Mouse (Mus musculus): ENCODE data around the gene Bbs1. TPM values are rescaled to one million over a fixed set of nuclear protein-coding genes. Genes with fewer than 3 reads are reported as not detected.
"Not testable (repeated sequence)": the region's sequence is repeated elsewhere in the genome, so short reads cannot be mapped to it uniquely, and the experiment has no call there.

Bbs1 gene
- 10 to 100 TPM; 42.1 to 47.8 TPM for total RNA-seq (2021)

DNA sequence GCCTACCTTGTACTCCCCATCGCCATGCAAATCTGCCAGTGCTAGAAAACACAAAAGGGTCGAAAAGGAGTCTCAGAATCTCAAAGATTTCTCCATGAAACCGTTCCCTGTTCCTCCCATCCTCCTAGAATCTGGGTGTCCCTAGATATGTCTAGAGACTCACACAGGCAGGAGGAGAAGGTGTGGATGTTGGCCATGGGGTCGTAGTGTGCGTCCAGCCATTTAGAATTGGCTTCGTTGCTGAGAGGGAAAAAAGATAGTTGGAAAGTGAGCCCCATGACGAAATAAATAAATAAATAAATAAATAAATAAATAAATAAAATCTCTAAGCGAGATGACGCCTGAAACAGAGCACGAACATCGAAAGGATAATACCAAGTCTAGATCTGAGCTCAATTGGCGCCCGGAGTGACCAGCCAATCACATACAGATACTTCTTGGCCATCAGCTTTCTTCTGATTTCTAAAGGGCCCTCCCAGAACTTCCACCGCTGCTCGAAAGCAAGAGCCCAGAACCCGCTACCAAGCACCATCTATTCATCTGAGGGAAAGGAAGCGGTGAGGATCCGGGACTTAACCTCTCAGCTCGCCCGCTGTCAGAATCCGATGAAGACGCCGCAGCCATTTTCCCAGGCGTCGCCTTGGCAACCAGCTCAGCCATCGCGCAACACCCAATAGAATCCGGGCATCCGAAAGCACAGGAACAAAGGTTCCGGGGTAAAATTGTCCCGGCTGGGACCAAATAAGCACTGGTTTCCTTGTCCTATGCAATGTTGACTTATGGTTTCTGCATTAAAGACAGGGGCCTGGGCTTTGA lies at the start of gene Bbs1:
TSS of gene Bbs1 (minus strand) at position 650 of the 816 bp plus-strand sequence.
- intact Hi-C loops (cut with DNase I), result loop anchor here (5.0 kb wide), 2 partner anchors 149 to 279 kb away; partner anchors contain the start of genes Rbm4b and Rce1
- peak; percentile 81 to 82 for DNase-seq (ENCODE audit: low spot score in 2 of 2)

DNA sequence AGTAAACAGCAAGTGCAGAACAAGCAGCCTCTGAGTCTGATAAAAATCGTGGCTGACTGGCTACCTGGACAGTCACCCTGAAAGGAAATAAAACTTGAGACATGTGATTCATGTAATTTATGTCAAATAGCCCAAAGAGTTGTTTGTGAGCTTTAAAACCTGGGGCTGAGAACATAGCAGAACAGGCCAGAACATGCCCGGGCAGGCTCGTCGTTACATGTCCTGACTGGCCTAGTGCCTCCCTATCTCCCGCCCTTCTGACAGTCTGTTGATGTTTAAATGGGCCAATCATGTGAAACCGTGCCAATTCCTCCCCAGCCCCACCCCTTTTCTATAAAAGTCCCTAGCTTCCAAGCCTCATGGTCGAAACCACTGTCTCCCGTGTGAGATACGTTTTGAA lies 42.2 kb upstream of the Bbs1 start:
- DNase-seq (ENCODE audit: low spot score in 2 of 2); intact Hi-C loops (cut with DNase I): not testable (repeated sequence)

DNA sequence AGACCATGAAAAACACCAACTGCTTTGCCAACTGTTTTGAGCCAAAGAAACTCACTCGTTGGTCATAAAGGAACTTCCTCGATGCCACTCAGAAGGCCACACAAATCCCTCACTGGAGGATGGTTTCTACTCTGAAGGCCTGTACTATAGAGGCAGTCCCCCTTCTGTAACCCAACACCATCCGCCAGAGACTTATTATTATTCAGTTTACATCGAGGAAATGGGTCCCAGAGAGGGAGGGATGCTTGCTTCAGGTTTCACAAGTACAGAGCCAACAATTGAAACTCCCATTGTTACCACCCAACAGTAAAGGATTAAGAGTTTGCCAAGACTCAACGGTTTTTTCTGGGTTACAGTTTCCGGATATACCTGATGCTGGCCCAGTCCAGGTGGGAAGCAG lies 39.1 kb upstream of the Bbs1 start:
- intact Hi-C loops (cut with DNase I), result no loop called here
- DNase-seq (ENCODE audit: low spot score in 2 of 2), result no peak

DNA sequence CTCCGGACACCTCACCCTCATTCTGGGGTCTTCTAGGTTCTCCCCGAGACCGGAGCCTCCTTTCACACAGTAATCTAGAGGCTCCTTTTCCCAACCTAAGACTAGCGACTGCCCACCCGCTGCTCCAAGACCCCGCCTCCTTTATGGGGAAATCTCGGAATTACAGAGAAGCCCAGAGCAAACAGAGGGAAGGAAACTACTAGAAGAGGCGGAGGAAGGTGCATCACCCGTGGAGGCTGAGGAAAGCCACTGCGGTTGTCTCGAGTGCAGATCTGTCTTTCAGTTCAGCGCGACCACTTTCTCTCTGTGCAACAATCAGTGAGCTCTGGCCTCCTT lies 36.8 kb upstream of the Bbs1 start:
- no peak for DNase-seq (ENCODE audit: low spot score in 2 of 2)
- intact Hi-C loops (cut with DNase I), result no loop called here

DNA sequence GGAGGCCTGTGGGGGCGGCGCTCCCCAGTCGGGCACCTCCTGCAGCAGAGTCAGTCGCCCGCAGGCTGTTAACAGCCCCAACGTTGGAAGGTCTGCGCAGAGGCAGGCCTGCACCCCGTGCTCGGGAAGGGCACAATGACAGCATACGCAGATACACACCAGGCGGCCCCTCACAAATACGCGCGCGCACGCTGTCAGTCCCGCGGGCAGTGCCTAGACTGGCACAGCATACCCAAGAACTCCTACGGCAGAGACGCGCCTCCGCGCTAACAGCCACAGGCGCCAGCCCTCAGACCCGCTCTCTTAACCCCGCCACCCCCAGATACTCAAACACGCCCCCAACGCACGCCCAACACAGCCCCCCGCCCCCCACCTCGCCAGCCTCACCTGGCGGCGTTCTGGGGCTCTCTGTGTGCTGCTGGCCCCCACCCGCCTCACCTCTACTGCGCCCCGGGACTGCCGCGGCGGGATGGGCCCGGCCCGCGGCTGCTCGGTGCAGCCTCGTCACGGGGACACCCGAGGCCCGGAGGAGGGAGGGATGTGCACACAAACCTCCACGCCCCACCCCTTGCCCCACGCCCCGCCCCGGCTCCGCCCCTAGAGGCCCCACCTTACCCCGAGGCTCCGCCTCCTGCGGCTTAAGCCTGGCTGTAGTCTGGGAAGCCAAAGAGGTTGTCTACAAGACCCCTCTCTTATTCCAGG lies 36.3 kb upstream of the Bbs1 start, which contains the start of gene Peli3:
TSS of gene Peli3 (minus strand) at position 577 of the 702 bp plus-strand sequence.
- DNase-seq (ENCODE audit: low spot score in 2 of 2), result peak; percentile 78 to 79
- intact Hi-C loops (cut with DNase I), result no loop called here

DNA sequence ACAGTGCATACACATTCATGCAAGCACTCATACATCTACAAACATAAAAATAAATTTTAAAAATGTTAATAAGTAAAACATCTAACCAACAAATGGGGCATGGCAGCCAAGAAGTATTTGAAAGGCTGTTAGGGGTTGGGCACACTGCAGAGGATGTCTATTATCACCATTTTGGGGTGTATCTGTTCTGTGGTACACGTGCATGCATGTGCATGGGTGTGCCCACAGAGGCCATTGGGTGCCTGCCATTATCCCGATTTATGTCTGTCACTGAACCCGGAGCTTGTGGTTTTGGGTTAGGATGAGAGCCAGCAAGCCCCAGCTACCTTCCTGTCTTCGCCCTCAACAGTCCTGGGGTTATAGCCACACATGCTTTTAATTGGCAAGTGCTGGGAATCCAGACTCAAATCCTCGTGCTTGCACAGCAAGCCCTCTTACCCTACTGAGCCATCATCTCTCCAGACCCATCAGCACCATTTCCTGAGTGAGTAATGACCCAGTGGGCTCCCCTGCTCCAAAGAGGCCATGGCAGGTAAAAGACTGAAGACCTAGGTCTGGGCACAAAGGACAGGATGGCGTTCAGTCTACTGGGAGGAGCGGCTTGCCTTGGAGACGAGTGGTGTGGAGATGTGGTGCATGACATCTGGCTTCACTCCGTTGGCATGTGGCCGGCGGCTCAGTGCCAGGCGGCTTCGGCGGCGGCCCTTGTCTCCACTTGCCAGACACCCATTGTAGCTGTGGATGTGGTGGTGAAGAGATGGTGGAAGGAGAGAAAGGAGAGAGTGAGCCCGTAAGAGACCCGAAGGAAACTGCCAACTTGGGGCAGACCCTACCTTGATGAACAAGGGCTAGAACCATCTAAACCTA lies 31.2 kb upstream of the Bbs1 start:
- intact Hi-C loops (cut with DNase I), result no loop called here
- DNase-seq (ENCODE audit: low spot score in 2 of 2), result no peak

DNA sequence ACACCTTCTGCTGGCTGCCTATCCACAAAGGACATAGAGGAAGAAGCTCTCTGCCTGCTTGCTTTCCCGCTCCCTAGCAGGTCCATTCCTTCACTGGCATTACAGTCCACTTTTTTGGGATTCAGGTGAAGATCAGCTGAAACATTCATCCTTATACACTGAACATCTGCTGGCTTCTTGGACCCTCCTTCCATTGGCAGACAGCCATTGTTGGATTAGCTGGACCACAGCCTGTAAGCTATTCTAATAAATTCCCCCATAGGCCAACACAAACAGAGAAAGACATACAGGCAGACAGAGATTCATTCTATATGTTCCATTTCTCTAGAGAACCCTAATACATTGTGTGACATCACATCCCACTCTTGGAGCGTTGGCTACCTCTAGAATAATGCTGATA lies 30.5 kb upstream of the Bbs1 start:
- intact Hi-C loops (cut with DNase I), result no loop called here
- DNase-seq (ENCODE audit: low spot score in 2 of 2), result no peak

DNA sequence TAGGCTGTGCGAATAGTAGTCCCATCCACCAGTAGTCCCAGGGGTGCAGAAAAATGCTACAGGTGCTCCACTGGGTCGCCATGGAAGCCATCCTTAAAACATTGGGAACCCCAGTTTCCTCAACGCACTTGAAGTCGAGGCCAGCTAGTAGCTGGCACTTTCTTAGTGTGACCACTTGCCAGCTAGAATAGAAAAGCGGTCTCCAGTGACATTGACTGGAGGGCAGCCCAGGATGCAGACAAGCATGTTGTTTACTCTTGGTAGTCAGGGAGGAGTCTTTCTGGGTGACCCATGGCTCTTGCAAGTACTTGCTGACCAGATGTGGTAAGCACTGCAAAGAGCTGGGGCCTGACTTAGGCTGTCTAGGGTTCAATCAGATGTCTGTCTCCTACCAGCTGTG lies 22.4 kb upstream of the Bbs1 start:
- no peak for DNase-seq (ENCODE audit: low spot score in 2 of 2)
- intact Hi-C loops (cut with DNase I), result no loop called here

DNA sequence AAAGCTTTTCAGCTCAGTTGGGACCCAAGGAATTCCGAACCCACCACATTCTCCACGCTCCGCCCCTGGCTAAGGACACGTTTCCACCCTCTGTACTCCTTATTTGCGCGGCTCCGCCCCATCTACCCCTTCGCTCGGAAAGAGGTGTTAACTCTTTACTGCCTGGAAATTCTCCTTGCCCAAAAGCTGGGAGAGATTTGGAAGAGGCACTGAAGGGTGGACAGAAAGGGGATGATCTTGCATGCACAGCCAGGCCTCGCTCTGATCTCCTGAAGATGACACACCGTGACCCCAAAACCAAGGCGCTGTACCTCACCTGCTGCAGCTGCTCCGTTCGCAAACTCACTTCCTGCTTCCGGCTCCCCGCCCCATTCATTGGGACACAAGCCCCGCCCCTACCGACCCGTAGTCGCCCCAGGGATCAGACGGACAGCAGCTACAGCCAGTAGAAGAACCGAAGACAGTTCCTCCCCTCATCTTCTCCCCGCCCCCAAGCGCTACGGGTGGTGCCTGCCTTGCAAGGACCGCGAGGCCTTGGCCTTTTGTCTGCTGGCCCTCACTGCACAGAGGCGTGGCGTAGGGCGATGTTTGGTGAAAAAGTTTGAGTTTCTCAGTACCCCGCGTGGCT lies 21.6 kb upstream of the Bbs1 start, which contains the start of gene Dpp3:
TSS of gene Dpp3 (minus strand) at position 384 of the 628 bp plus-strand sequence.
- DNase-seq (ENCODE audit: low spot score in 2 of 2), result peak; percentile 97
- intact Hi-C loops (cut with DNase I), result no loop called here

DNA sequence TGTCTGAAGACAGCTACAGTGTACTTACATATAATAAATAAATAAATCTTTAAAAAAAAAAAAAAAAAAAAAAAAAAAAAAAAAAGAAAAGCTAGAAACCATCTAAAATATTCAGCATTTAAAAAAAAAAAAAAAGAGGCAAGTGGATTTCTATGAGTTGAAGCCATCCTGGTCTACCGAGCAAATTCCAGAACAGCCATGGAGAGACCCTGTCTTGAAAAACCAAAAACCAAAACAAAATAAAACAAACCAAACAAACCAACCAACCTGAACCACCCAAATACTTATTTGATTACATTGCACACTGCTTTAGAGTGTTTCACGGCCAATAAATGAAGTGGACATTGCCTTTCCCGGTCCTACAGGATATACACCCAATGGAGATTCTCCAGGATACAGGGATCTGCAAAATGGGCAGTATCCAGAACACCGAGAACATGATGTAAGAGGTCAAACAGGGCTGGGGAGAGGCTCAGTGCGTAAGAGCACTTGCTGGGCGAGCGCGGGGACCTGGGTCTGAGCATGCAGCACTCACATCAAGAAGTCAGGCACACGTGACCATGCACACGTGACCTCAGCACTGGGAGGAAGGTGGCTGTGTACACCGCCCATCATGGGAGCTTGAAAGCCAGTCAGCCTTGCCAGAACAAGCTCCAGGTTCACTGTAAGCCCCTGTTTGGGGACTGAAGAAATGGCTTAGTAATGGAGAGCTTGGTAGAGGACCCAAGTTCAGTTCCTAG lies 18.9 kb upstream of the Bbs1 start:
- no peak for DNase-seq (ENCODE audit: low spot score in 2 of 2)
- intact Hi-C loops (cut with DNase I), result no loop called here

DNA sequence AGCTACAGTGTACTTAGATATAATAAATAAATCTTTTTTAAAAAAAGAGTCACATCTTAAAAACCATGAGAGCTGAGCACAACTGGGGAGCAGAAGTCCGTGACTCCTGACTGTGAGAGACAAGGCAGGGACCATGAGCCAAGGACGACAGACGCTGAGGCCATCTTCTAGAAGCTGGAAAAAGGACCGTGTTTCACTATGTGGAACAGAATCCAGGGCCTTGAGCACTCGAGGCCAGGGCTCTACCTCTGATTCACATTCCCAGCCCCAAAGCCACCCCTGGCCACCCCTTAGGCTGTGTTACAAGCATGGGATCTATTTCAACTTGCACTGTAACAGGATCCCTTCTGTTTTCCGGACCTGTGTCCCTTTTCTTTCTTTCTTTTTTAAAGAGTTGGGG lies 13.2 kb upstream of the Bbs1 start:
- DNase-seq (ENCODE audit: low spot score in 2 of 2), result no peak
- intact Hi-C loops (cut with DNase I), result no loop called here

DNA sequence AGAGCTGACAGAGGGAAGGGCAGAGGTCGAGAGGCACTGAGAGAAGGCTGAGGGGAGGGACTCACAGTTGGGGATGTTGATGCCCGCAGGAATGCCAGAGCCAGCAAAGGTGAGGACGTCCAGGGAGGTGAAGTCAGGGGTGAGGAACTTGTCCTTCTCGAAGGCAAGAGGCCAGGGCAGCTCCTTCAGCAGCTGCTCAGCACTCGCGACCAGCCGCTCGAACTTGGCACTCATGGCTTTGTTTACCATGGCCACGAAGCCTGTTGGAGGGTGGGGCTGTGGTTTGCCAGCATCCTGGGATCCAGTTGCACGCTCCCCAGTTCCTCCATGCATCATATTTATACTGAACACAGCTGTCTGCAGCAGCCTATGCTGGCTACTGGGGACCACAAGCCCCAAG lies 10.4 kb upstream of the Bbs1 start:
- no peak for DNase-seq (ENCODE audit: low spot score in 2 of 2)
- intact Hi-C loops (cut with DNase I), result no loop called here

DNA sequence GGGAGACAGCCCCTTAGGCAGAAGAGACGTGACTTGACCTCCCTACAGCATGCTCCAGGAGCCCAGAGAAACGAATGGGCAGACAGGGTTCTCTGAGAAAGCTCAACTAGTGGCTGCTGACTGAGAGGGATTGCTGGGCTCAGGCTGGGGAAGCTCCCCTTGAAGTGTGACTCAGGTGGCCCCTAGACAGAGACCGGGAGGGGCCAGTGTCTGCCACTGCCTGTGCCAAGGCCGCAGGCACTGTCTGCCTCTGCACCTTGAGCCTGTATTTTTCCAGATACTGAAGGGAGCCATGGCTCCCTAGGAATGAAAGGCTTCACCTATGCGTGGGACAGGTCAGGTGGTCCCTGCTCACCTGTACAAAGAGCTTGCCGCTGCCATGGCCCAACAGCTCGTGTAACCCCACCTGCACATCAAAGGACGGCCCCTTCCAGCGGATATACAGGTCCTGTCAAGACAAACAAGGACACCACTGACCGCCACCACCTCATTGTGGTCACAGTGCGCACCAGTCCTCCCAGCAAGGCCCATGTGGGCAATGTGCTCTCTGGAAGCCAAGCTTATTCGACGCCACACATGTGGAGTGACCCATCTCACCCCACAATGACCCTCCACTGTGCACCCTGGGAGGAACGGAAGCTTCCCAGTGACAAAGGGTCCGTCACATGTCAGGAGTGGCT lies 9.6 kb upstream of the Bbs1 start:
- intact Hi-C loops (cut with DNase I), result no loop called here

DNA sequence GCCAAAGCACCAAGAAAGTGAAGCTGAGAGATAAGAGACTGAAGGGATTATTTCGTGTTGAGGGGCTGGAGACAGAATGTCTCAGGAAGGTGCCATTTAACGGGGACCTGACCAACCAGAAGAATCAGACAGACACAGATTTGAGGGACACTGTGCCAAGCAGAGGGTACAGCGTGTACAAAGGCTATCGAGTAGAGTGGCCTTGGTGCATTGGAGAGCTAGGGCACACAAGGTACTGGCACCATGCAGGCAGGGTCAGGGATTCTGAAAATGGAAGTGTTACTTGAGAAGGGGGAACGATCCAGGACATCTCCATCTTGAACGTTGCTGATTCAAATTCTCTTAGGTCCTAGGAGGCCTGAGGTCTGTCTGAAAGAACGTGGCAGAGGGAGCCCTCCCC lies 2.9 kb upstream of the Bbs1 start:
- no peak for DNase-seq (ENCODE audit: low spot score in 2 of 2)
- intact Hi-C loops (cut with DNase I), result loop anchor here (5.0 kb wide), 2 partner anchors 152 to 282 kb away; partner anchors contain the start of genes Rbm4b and Rce1

More for the DNA sequence above, 9.6 kb upstream of the Bbs1 start:
- DNase-seq (ENCODE audit: low spot score in 2 of 2), result no peak

DNA sequence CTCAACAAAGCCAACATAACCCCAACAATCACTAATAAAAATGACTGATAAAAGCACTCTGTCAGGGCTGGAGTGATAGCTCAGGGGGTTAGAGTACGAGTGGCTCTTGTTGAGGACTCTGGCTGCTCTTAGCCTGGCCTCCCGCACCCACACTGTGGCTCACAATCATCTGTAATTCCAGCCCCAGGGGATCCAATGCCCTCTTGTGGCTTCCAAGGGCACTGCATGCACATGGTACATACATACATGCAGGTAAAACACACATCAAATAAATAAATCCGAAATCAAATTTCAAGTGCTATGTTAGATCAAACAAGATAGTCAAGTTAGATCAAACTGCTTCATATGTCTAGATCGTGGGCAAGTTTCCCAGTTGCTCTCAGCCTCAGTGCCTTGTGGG lies 1.7 kb upstream of the Bbs1 start:
- intact Hi-C loops (cut with DNase I), result loop anchor here (5.0 kb wide), 2 partner anchors 151 to 281 kb away; partner anchors contain the start of genes Rbm4b and Rce1
- DNase-seq (ENCODE audit: low spot score in 2 of 2), result no peak

DNA sequence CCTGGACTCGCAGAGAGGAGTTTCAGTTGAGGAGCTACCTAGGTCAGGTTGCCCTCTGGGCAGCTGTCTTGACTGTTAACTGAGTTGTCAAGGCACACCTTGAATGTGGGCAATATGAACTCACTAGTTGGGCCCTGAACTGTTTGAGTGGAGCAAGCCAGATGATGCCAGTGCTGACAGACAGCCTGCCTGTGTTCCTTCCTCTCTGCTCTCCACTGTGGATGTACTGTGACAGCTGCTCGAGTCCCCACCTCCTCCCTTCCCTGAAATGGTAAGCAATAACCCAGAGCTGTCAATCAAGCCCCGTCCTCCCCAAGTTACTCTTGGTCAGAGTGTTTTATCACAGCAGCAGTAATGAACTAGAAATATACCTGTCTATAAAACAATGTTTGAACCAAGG lies 6.5 kb downstream of the Bbs1 start:
- intact Hi-C loops (cut with DNase I), result no loop called here
- DNase-seq (ENCODE audit: low spot score in 2 of 2), result no peak

DNA sequence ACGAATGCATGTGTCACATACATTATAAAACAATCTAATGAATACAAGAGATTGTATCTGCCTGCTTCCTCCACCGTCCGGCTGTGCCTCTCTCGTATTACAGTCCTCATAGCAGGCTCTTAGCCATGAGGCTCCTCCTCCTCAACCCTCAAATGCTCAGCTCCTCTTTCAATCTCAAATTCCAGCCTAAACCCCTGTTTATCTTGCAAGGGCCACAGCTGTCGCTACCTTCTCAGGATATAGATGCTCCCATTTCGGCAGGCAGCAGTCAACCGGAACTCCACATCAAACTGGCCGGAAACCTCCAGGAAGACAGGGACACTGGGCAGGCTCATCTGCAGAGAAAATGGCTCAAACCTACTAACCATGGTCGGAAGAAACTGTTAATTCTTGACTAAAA lies 7.5 kb downstream of the Bbs1 start:
- DNase-seq (ENCODE audit: low spot score in 2 of 2), result no peak
- intact Hi-C loops (cut with DNase I), result no loop called here

DNA sequence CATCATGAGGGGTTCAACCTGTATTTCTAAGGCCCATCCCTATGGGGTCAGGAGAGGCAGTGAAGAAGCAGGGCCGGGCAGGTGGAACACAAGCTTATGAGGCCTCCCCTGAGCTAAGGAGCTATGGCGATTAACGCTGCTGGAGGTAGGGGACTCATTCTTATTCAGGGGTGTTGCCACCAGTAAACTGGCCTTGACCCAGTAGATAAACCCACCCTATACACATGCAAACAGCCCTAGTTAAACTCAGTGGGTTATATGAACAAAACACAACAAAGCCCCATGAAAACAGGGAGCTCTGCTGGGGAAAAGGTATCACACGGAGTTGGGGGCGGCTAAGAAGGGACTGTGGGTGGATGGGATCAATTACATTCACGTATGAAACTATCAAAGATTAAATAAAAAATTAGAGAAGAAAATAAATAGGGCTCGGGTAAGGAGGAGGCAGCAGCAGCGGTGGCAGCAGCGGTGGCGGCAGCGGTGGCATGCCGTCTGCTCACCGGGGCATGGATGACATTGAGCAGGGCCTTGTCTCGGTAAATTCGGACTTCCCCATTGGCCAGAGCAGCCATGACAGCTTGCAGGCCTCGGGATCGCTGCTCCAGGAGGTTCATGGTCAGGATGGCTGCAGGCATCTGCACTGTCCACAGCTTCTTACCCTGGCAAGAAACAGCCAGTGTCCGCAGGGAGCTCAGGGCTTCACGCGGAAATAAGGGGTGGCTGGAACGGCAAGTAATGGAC lies 9.5 kb downstream of the Bbs1 start:
- intact Hi-C loops (cut with DNase I), result no loop called here
- DNase-seq (ENCODE audit: low spot score in 2 of 2), result no peak

All from left cerebral cortex, postnatal 36 days (tissue).